8 mouse cellular contexts compared by ENCODE assay signal in the genomic region with DNA sequence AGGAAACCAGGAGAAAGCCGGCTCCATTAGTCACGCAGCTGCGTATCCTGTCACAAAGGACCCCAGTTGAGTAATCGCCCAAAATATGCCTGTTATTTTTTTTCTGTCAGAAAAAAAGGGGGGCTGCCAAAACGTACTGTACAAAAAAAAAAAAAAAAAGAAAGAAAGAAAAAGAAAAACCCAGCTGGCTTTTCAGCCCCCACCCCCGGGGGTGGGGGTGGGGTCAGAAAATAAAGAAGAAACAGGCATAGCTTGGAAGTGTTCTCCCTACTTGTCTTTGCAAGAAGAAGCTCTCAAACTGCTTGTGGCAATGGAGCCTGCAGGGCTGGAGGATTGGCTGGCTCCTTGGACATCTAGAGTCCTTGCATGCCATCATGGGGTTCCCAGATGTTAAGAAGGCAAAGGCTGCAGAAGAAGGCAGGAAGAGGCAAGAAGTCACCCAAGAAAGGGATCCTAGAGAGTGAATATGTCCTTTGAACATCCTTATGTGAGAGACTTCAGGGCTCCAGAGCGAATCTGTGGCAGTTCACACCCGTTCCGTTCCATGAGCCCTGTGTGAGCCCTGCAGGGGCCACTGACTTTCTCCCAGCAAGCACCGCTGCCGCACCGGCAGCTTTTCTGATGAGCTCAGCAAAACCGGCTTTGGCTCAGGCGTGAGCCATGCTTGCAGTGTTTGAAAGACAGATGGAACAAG.
DNase-seq lines count a peak whose midpoint lies in the region; ATAC-seq and TF ChIP-seq lines count a peak whose summit lies in the region.

No protein-coding gene starts in this region.

- DNase-seq in CD4-positive helper T cell, adult 2 months (ENCODE audit: low read depth, low spot score): peak; percentile 66
- peak; percentile 36 for DNase-seq in layer of hippocampus, adult 9-10 months (ENCODE audit: low spot score)
- peak; percentile 73 for DNase-seq in lung, postnatal 0 days (ENCODE audit: low spot score)
- no peak for DNase-seq in MN1 (ENCODE audit: low spot score)

- 36% methylated on average over 14 of the region's 14 CpGs for WGBS in forebrain, embryonic 12.5 days
- WGBS in hindbrain, embryonic 12.5 days: 16% methylated on average over 14 of the region's 14 CpGs
- 22% methylated on average over 14 of the region's 14 CpGs for WGBS in lung, postnatal 0 days

- H3K4me2 ChIP-seq in forebrain, embryonic 12.5 days: peak overlapping the region; percentile 23
- H3K4me2 ChIP-seq in hindbrain, embryonic 12.5 days (replicated peaks): peak overlapping the region; percentile 43
- H3K4me2 ChIP-seq in lung, postnatal 0 days (replicated peaks; ENCODE audit: low read depth, low read length): peak overlapping the region; percentile 27

- no peaks in the 10 kb centered on the region for H3K36me3 ChIP-seq in forebrain, embryonic 12.5 days (replicated peaks)
- no peaks in the 10 kb centered on the region for H3K36me3 ChIP-seq in hindbrain, embryonic 12.5 days
- no peaks in the 10 kb centered on the region for H3K36me3 ChIP-seq in lung, postnatal 0 days (ENCODE audit: insufficient read depth, low read length)

- H3K9ac ChIP-seq in forebrain, embryonic 12.5 days: no peak overlapping the region
- H3K9ac ChIP-seq in hindbrain, embryonic 12.5 days: no peak overlapping the region; the same call in 1 of the 2 replicates
- H3K9ac ChIP-seq in lung, postnatal 0 days (replicated peaks; ENCODE audit: low read depth): no peak overlapping the region

- TF ChIP-seq CTCF in lung, postnatal 0 days (IDR thresholded peaks at IDR 0.05): no peak

- peaks cover 22% of the 10 kb centered on the region for H3K4me1 ChIP-seq in forebrain, embryonic 12.5 days
- H3K4me1 ChIP-seq in hindbrain, embryonic 12.5 days: peaks cover 12% of the 10 kb centered on the region
- H3K4me1 ChIP-seq in lung, postnatal 0 days (ENCODE audit: insufficient read depth, low read depth, low read length): peaks cover 16% of the 10 kb centered on the region

- no peak overlapping the region for H3K4me3 ChIP-seq in forebrain, embryonic 12.5 days (replicated peaks)
- no peak overlapping the region for H3K4me3 ChIP-seq in hindbrain, embryonic 12.5 days
- H3K4me3 ChIP-seq in lung, postnatal 0 days (ENCODE audit: low read depth, low read length): no peak overlapping the region

- ATAC-seq in activated CD4-positive, CD25-positive, alpha-beta regulatory T cell, adult 4 months: peak; percentile 75
- ATAC-seq in forebrain, embryonic 12.5 days (ENCODE audit: low FRiP score): 0 out of 2 replicates have a peak, but pooled peaks have one; percentile 20
- ATAC-seq in hindbrain, embryonic 12.5 days (ENCODE audit: low FRiP score): peak; percentile 44
- ATAC-seq in lung, postnatal 0 days: no peak
- ATAC-seq in neutrophil, adult 5-6 weeks (ENCODE audit: extremely low read depth, insufficient number of reproducible peaks, low FRiP score, poor library complexity, severe bottlenecking): peak; percentile 70

- no peaks in the 10 kb centered on the region for H3K9me3 ChIP-seq in forebrain, embryonic 12.5 days
- no peaks in the 10 kb centered on the region for H3K9me3 ChIP-seq in hindbrain, embryonic 12.5 days (replicated peaks)
- no peaks in the 10 kb centered on the region for H3K9me3 ChIP-seq in lung, postnatal 0 days (ENCODE audit: low read length)

- H3K27ac ChIP-seq in forebrain, embryonic 12.5 days: peak overlapping the region; percentile 69
- H3K27ac ChIP-seq in hindbrain, embryonic 12.5 days: peak overlapping the region; percentile 83
- peak overlapping the region; percentile 65 for H3K27ac ChIP-seq in lung, postnatal 0 days (ENCODE audit: low read length)

- TF ChIP-seq EP300 in lung, postnatal 0 days (IDR thresholded peaks at IDR 0.05): no peak

- no peaks in the 10 kb centered on the region for H3K27me3 ChIP-seq in forebrain, embryonic 12.5 days
- no peaks in the 10 kb centered on the region for H3K27me3 ChIP-seq in hindbrain, embryonic 12.5 days
- no peaks in the 10 kb centered on the region for H3K27me3 ChIP-seq in lung, postnatal 0 days (replicated peaks; ENCODE audit: insufficient read depth, low read length)
